Comparison of ENCODE assay signal across 12 mouse cellular contexts in genomic region chr10:107250346-107251210, GRCm38 (mm10).
"Had no signal": no experiment of that assay in that cellular context is flagged by ENCODE, and none has a peak within 500 bp of the region (broad histone marks: within the 10 kb centered on the region; RNA-seq: fewer than 3 reads in every experiment).

No protein-coding gene starts in this region.

- DNase-seq: left cerebral cortex, postnatal 4 days; liver; liver, embryonic 13.5 days; liver, postnatal 0 days; lung, adult 18-20 months; lung, adult 2 months; lung, embryonic 14.5 days; lung, postnatal 10 days; lung, postnatal 14 days; lung, postnatal 36 days; lung, postnatal 4 days; midbrain, embryonic 14.5 days had no signal
